Mouse (Mus musculus): ENCODE data around the gene Spag7.

GRCm38 (mm10) chr11:70668771-70669505 is at the start of gene Spag7:
- no peak for TF ChIP-seq CTCF (IDR thresholded peaks at IDR 0.05; ENCODE audit: low read depth, low read length)
- TF ChIP-seq EP300 (IDR thresholded peaks at IDR 0.05; ENCODE audit: insufficient read depth, low read depth, low read length), result no peak
